Mouse (Mus musculus) kidney, postnatal 0 days (tissue): ENCODE measurements around the gene D11Wsu47e. TPM values are rescaled to one million over a fixed set of nuclear protein-coding genes. Genes with fewer than 3 reads are reported as not detected.

Experiments
- ATAC-seq: fragments of 200-750 bp; cut with Nextera tagmentation; replicated peaks from 2 replicates; pipeline ENCODE4 v1.8.0; 2017; ENCODE audit warnings: low read depth, moderate number of reproducible peaks, moderate TSS enrichment, moderate library complexity; ENCODE audit not compliant: low FRiP score
- DNase-seq: peaks from one replicate; pipeline ENCODE4 v3.0.0-alpha.2; 2016; ENCODE audit warnings: low spot score
- H3K27ac ChIP-seq: fragments of 300-500 bp; sonication (generic); 2 replicates; pipeline ENCODE4 v1.5.1; 2014; ENCODE audit warnings: mild to moderate bottlenecking
- H3K27me3 ChIP-seq: fragments of 300-500 bp; sonication (generic); 2 replicates; pipeline ENCODE4 v1.6.1; 2014; ENCODE audit warnings: low read length, mixed read lengths; ENCODE audit not compliant: insufficient read depth
- H3K36me3 ChIP-seq: fragments of 300-500 bp; sonication (generic); 2 replicates; pipeline ENCODE4 v1.6.1; 2014; ENCODE audit warnings: low read length, mixed read lengths; ENCODE audit not compliant: insufficient read depth
- H3K4me1 ChIP-seq: fragments of 300-500 bp; sonication (generic); replicated peaks from 2 replicates; pipeline ENCODE4 v1.6.1; 2014; ENCODE audit warnings: antibody characterized with exemption, low read length, mixed read lengths; ENCODE audit not compliant: insufficient read depth
- H3K4me2 ChIP-seq: fragments of 300-500 bp; sonication (generic); 2 replicates; pipeline ENCODE4 v1.6.1; 2014; ENCODE audit warnings: mild to moderate bottlenecking, low read length, moderate library complexity, mixed read lengths
- H3K4me3 ChIP-seq: fragments of 300-500 bp; sonication (generic); replicated peaks from 2 replicates; pipeline ENCODE4 v1.5.1; 2014; ENCODE audit warnings: low read depth, low read length
- H3K9ac ChIP-seq: fragments of 300-500 bp; sonication (generic); 2 replicates; pipeline ENCODE4 v1.6.1; 2014; ENCODE audit warnings: low read depth, low read length
- H3K9me3 ChIP-seq: fragments of 300-500 bp; sonication (generic); replicated peaks from 2 replicates; pipeline ENCODE4 v1.6.1; 2016; ENCODE audit warnings: low read length, inconsistent platforms, mixed read lengths
- CTCF ChIP-seq: IDR thresholded peaks from 2 replicates; pipeline ENCODE4 v1.5.1; 2016; ENCODE audit warnings: antibody characterized with exemption, low read depth, mild to moderate bottlenecking, moderate library complexity
- WGBS: fragments of 180-500 bp; shearing (Covaris S2); extraction: QIAGEN DNeasy Blood & Tissue Kit; methylation state at CpG from one replicate; pipeline ENCODE4 v1.1.7; 2014; 5-methylcytosine and 5-hydroxymethylcytosine counted together
- polyA plus RNA-seq: library from polyadenylated mRNA; unstranded; fragments of >200 nt; fragmentation: Nextera tagmentation; extraction: Ambion mirVana; gene quantifications from 2 replicates; pipeline ENCODE4 v1.2.1, GENCODE M21; 2015

The D11Wsu47e gene
- polyA plus RNA-seq, 1 experiment from 2014 or later = 18.8 TPM

DNA sequence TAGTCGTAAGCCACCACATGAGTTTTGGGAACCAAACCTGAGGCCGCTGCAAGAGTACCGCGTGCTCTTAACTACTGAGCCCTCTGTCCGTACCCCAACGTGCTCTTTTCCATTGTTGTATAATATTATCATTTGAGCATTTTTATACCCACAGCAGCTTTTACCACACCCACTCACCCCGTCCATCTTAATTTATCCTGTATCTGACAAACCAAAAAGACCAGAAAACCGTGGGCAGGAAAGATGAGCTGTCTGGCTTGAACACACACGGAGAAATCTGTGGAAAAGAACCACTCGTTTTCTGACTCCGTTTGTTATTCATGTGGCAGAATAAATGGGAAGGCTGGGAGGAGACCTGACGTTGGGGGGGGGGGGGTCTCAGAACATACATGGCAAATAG, 6.3 kb downstream of the D11Wsu47e start:
- Histone ChIP-seq H3K9me3 (no peaks in the 10 kb centered on the region), H3K9ac (no peak overlapping the region), H3K4me2 (no peak overlapping the region), H3K4me3 (no peak overlapping the region), H3K27me3 (no peaks in the 10 kb centered on the region), H3K36me3 (peaks cover 35% of the 10 kb centered on the region), H3K4me1 (no peaks in the 10 kb centered on the region), H3K27ac (no peak overlapping the region)
- TF ChIP-seq CTCF = no peak
- WGBS = 80% methylated on average over 12 of the region's 12 CpGs
- ATAC-seq = no peak
- no peak for DNase-seq

DNA sequence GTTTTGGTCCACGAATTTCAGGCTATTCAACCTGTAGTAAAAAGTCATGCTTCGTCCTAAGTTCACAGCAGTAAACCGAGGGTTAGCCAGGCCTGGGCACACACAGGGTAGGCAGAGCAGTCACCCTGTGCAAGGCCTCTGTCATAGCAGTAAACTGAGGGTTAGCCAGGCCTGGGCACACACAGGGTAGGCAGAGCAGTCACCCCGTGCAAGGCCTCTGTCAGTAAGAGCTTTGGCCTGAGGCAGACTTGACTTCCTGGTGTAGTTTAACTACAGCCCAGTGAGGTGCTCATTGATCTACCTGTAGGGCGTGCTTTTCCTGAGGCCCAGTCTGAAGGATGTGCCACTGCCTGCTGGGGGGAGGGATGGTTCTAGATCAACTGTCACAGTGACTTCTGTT, 7.1 kb downstream of the D11Wsu47e start:
- H3K9me3 ChIP-seq = no peaks in the 10 kb centered on the region
- no peak for TF ChIP-seq CTCF
- ATAC-seq = no peak
- 81% methylated on average over 5 of the region's 5 CpGs for WGBS
- H3K4me1 ChIP-seq = no peaks in the 10 kb centered on the region
- H3K4me2 ChIP-seq = no peak overlapping the region
- H3K27me3 ChIP-seq = no peaks in the 10 kb centered on the region
- DNase-seq = no peak
- H3K36me3 ChIP-seq = peaks cover 38% of the 10 kb centered on the region
- no peak overlapping the region for H3K27ac ChIP-seq
- no peak overlapping the region for H3K4me3 ChIP-seq
- H3K9ac ChIP-seq = no peak overlapping the region

DNA sequence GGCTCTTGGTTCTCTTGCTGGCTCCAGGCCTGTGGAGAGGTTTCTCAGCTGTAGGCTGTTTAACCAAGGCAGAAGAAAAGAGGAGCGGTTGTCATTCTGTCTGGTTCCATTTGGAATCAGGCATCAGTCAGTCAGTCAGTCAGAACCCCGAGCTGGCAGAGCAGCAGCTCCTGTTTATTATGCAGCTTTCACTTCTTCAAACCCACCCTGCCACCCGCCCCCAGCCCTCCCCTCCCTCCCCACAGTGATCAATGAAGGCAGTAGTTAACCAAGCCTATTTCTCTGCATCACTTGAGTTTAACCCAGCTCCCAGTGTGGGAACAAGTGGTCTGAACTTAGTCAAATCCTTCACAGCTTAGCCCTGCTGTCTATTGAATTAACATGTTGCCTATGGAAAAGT, 7.6 kb downstream of the D11Wsu47e start:
- WGBS = 62% methylated on average over 3 of the region's 3 CpGs
- H3K4me2 ChIP-seq = no peak overlapping the region
- TF ChIP-seq CTCF = no peak
- H3K9me3 ChIP-seq = no peaks in the 10 kb centered on the region
- no peak overlapping the region for H3K4me3 ChIP-seq
- peaks cover 38% of the 10 kb centered on the region for H3K36me3 ChIP-seq
- no peaks in the 10 kb centered on the region for H3K27me3 ChIP-seq
- no peak for DNase-seq
- ATAC-seq = no peak
- no peak overlapping the region for H3K9ac ChIP-seq
- H3K27ac ChIP-seq = no peak overlapping the region
- no peaks in the 10 kb centered on the region for H3K4me1 ChIP-seq

DNA sequence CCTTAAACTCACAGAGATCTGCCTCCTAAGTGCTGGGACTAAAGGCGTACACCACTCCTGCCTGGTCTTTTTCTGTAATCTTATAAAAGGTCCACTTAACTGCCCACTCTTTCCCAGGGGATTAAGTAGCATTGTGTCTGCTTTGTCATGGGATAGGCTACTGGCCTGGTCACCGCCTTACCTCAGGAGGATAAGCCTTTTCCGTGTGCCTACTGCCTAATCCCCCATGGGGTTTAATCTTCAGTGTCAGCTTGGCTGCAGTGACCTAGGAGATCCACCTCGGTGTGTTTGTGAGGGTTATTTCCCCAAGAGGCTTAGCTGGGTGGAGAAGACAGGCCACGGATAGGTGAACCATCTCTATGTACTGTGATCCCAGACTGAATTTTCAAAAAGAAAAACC, 13.4 kb downstream of the D11Wsu47e start:
- Histone ChIP-seq H3K4me3 (no peak overlapping the region), H3K36me3 (peaks cover 17% of the 10 kb centered on the region), H3K4me2 (no peak overlapping the region), H3K27me3 (no peaks in the 10 kb centered on the region), H3K4me1 (no peaks in the 10 kb centered on the region), H3K27ac (peak overlapping the region; percentile 40; the same call in 1 of the 2 replicates), H3K9ac (no peak overlapping the region), H3K9me3 (no peaks in the 10 kb centered on the region)
- ATAC-seq (no peak), DNase-seq (no peak)
- 63% methylated on average over 5 of the region's 5 CpGs for WGBS
- TF ChIP-seq CTCF = no peak

DNA sequence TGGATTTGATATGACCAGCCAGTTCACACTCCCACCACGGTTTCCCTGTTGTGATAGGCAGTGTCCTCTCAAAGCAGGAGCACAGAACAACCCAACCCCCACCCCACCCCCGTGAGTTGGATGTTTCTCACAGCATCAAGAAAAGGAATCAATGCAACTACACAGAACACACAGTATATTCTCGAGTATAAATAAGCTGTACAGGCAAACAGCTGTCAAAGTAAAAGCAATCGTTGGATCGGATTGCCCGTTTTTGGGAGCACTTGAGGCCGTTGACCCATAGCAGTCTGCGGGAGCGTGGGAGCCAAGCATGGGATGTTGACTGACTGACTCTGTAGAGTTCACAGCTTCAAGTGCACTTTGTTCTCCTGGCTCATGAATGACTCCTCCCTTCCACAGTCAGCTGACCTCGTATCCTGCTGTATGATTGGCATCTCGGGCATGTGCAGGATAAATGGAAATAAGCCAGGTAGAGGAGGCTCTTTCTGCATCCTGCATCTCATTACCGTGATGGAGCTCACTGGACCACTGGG, 13.9 kb downstream of the D11Wsu47e start:
- peak overlapping the region; percentile 40; the same call in 1 of the 2 replicates for H3K27ac ChIP-seq
- TF ChIP-seq CTCF = no peak
- peak; percentile 85 for DNase-seq
- H3K4me3 ChIP-seq = no peak overlapping the region
- no peaks in the 10 kb centered on the region for H3K4me1 ChIP-seq
- WGBS = 34% methylated on average over 12 of the region's 12 CpGs
- no peak overlapping the region for H3K9ac ChIP-seq
- no peaks in the 10 kb centered on the region for H3K27me3 ChIP-seq
- H3K9me3 ChIP-seq = no peaks in the 10 kb centered on the region
- ATAC-seq = peak; percentile 87
- peaks cover 14% of the 10 kb centered on the region for H3K36me3 ChIP-seq
- H3K4me2 ChIP-seq = no peak overlapping the region

DNA sequence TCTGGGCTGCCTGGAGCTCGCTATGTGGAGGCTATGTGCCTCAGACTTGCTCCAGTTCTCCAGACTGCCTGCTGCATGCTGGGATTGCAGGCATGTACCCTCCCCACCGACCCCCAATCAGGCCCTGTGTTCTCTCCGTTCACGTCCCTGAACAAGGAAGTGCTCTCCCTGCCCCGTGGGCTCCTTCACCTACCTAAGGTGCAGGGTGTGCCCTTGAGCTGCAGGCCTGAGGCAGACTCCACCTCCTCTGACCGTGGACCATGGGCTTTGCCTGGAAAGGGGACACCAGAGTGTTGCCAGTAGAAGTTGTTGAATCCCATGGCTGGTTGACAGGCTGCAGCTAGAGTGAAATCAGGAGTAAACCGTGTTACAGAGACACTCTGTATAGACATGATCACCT, 15.4 kb downstream of the D11Wsu47e start:
- WGBS = 81% methylated on average over 7 of the region's 7 CpGs
- H3K27me3 ChIP-seq = no peaks in the 10 kb centered on the region
- H3K36me3 ChIP-seq = peaks cover 11% of the 10 kb centered on the region
- H3K9me3 ChIP-seq = no peaks in the 10 kb centered on the region
- DNase-seq (no peak), ATAC-seq (no peak)
- no peak overlapping the region for H3K4me3 ChIP-seq
- no peak overlapping the region for H3K4me2 ChIP-seq
- TF ChIP-seq CTCF = no peak
- H3K27ac ChIP-seq = no peak overlapping the region
- no peak overlapping the region for H3K9ac ChIP-seq
- no peaks in the 10 kb centered on the region; the same call in 1 of the 2 replicates for H3K4me1 ChIP-seq

DNA sequence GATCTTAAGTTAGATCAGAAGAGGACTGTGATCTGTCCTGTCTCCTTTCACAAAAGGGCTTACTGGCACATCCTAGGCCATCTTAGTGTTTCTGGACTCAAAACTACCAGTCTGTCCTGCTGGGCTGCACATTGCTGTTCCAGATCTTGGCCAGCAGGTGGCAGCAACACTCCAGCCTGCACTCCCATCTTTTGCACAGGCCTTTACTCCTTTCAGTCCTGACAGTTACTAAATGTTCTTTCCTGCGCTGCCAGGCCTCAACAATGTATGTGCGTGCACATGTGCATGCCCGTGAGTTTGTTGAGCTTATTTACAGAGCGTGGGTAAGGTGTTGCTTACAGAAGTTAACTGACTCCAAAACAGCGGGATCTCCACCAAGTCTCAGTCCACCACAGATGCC, 19.5 kb downstream of the D11Wsu47e start:
- H3K36me3 ChIP-seq = no peaks in the 10 kb centered on the region
- H3K4me2 ChIP-seq = no peak overlapping the region
- no peak overlapping the region for H3K27ac ChIP-seq
- H3K4me3 ChIP-seq = no peak overlapping the region
- TF ChIP-seq CTCF = peak; percentile 100
- DNase-seq = peak; percentile 87
- no peak for ATAC-seq
- no peak overlapping the region for H3K9ac ChIP-seq
- H3K9me3 ChIP-seq = no peaks in the 10 kb centered on the region
- no peaks in the 10 kb centered on the region for H3K27me3 ChIP-seq
- no peaks in the 10 kb centered on the region; the same call in 1 of the 2 replicates for H3K4me1 ChIP-seq
- WGBS = 37% methylated on average over 5 of the region's 5 CpGs
